Mouse (Mus musculus) limb, embryonic 12.5 days (tissue): Measurements from ENCODE around the gene Prok1. TPM values are rescaled to one million over a fixed set of nuclear protein-coding genes. Genes with fewer than 3 reads are reported as not detected.

Experiments
- ATAC-seq: fragments of 200-750 bp; cut with Nextera tagmentation; 2 replicates; pipeline ENCODE4 v1.8.0; 2017; ENCODE audit warnings: low read depth, moderate TSS enrichment; ENCODE audit not compliant: insufficient number of reproducible peaks, insufficient read depth, low FRiP score, low TSS enrichment
- H3K27ac ChIP-seq: fragments of 300-500 bp; sonication (generic); 2 replicates; pipeline ENCODE4 v1.5.1; 2016; ENCODE audit warnings: mild to moderate bottlenecking, moderate library complexity
- H3K27me3 ChIP-seq: fragments of 300-500 bp; sonication (generic); 2 replicates; pipeline ENCODE4 v1.6.1; 2016; ENCODE audit warnings: mild to moderate bottlenecking, moderate library complexity
- H3K36me3 ChIP-seq: fragments of 300-500 bp; sonication (generic); 2 replicates; pipeline ENCODE4 v1.6.1; 2016; ENCODE audit warnings: mild to moderate bottlenecking, moderate library complexity
- H3K4me1 ChIP-seq: fragments of 300-500 bp; sonication (generic); replicated peaks from 2 replicates; pipeline ENCODE4 v1.6.1; 2016
- H3K4me2 ChIP-seq: fragments of 300-500 bp; sonication (generic); 2 replicates; pipeline ENCODE4 v1.6.1; 2016; ENCODE audit warnings: mild to moderate bottlenecking, moderate library complexity
- H3K4me3 ChIP-seq: fragments of 300-500 bp; sonication (generic); replicated peaks from 2 replicates; pipeline ENCODE4 v1.5.1; 2016; ENCODE audit warnings: mild to moderate bottlenecking
- H3K9ac ChIP-seq: fragments of 300-500 bp; sonication (generic); replicated peaks from 2 replicates; pipeline ENCODE4 v1.6.1; 2016; ENCODE audit warnings: mild to moderate bottlenecking, moderate library complexity
- H3K9me3 ChIP-seq: fragments of 300-500 bp; sonication (generic); 2 replicates; pipeline ENCODE4 v1.6.1; 2016; ENCODE audit warnings: mild to moderate bottlenecking, moderate library complexity
- WGBS: fragments of 180-500 bp; shearing (Covaris S2); methylation state at CpG from one replicate; pipeline ENCODE4 v1.1.7; 2016; 5-methylcytosine and 5-hydroxymethylcytosine counted together
- polyA plus RNA-seq: library from polyadenylated mRNA; unstranded; fragments of >200 nt; fragmentation: Nextera tagmentation; extraction: Ambion mirVana; gene quantifications from 2 replicates; pipeline ENCODE4 v1.2.1, GENCODE M21; 2016

Prok1 gene
- polyA plus RNA-seq, 1 experiment from 2014 or later: 0.20 TPM

DNA sequence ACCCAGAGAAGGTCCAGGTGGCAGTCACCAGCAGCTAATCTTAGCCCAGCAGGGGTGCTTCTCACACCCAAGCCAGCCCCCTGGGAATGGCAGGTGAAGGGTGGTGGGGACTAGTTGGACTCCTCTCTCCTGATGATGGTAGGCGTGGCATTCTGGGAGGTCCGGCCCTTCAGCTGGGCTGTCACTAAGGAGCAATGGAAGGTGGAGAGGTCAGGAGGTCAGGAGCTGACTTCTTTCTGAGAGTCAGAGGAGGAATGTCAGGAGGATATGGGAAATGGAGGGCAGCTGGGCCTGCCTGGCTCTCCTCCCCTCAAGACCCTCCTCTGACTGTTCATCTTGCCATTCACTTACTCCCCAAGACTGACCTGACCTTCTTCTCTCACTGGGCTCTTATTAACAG, 1.5 kb downstream of the Prok1 start:
- no peak overlapping the region for H3K4me2 ChIP-seq
- ATAC-seq: no peak
- H3K9me3 ChIP-seq: no peaks in the 10 kb centered on the region
- H3K9ac ChIP-seq: no peak overlapping the region
- peaks cover 9% of the 10 kb centered on the region; the same call in 1 of the 2 replicates for H3K27me3 ChIP-seq
- H3K36me3 ChIP-seq: no peaks in the 10 kb centered on the region
- 0 out of 2 replicates have a peak, but pooled peaks cover 4% of the 10 kb centered on the region for H3K4me1 ChIP-seq
- no peak overlapping the region for H3K4me3 ChIP-seq
- H3K27ac ChIP-seq: no peak overlapping the region
- WGBS: 39% methylated on average over 2 of the region's 2 CpGs

DNA sequence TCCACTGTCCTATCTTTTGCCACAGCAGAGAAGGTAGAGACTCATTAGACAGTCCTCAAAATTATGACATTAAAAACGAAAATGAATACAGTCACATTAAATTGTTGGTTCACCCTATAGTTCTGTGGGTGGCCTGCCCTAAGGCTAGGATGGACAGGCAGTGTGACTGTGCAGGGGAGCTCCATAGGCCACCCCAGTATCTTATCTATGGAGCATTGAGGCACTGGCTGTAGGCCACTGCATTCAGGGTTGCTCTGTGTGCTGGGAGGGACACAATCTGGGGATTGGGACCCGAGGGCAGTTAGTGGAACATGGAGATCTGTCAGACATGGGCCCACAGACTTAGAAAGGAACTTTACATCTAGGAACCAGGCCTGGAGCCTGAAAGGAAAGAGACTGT, 5.6 kb downstream of the Prok1 start:
- Histone ChIP-seq H3K36me3 (no peaks in the 10 kb centered on the region), H3K9ac (no peak overlapping the region), H3K9me3 (no peaks in the 10 kb centered on the region), H3K27me3 (0 out of 2 replicates have a peak, but pooled peaks cover 9% of the 10 kb centered on the region), H3K4me1 (no peaks in the 10 kb centered on the region), H3K4me3 (no peak overlapping the region), H3K4me2 (no peak overlapping the region), H3K27ac (no peak overlapping the region)
- 26% methylated on average over 2 of the region's 2 CpGs for WGBS
- no peak for ATAC-seq

DNA sequence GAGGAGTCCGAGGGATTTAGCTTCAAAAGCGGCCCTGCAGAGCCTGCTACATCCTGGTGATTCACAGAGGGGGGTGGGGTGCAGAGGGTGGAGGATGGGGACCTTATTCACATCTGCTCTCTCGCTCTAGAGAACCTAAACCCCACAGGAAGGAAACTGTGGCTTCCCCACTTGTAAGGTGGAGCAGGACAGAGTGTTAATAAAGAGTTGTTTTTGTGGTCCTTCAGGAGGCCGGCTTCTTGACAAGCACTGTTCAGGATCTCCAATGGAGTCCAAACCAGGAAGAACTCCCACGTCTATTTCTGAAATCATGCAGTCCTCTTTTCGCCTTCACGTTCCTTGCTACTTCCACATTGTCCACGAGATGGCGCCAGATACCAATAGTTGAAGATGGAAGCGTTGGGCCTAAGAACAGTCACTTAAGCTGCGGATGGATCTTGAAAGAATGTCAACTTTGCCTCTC, 6.1 kb downstream of the Prok1 start:
- H3K36me3 ChIP-seq: no peaks in the 10 kb centered on the region
- H3K4me3 ChIP-seq: no peak overlapping the region
- no peak overlapping the region for H3K9ac ChIP-seq
- no peaks in the 10 kb centered on the region for H3K4me1 ChIP-seq
- no peak overlapping the region for H3K27ac ChIP-seq
- H3K9me3 ChIP-seq: no peaks in the 10 kb centered on the region
- ATAC-seq: no peak
- no peak overlapping the region for H3K4me2 ChIP-seq
- 0 out of 2 replicates have a peak, but pooled peaks cover 9% of the 10 kb centered on the region for H3K27me3 ChIP-seq
- 9% methylated on average over 11 of the region's 11 CpGs for WGBS

DNA sequence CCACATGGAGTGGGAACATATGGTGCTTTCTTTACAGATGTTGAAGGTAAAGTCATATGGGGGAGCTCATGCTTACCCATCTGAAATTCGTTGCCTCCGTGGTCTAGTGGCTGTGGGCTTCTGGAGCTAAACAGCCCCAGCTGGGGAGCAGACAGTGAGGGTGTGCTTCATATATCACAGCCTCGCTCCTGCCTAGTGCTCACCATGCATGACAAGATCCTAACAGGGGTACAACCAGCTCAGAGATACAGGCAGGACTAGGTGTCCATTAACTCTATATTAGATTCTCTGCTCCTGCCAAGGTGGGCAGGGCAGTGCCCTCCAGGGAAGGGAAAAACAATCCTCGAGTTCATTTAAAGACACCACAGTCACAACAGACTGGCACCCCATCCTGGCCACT, 8.3 kb downstream of the Prok1 start:
- H3K27me3 ChIP-seq: 0 out of 2 replicates have a peak, but pooled peaks cover 9% of the 10 kb centered on the region
- H3K27ac ChIP-seq: no peak overlapping the region
- no peak for ATAC-seq
- no peaks in the 10 kb centered on the region for H3K36me3 ChIP-seq
- 53% methylated on average over 4 of the region's 4 CpGs for WGBS
- no peaks in the 10 kb centered on the region for H3K4me1 ChIP-seq
- H3K9ac ChIP-seq: no peak overlapping the region
- H3K4me2 ChIP-seq: no peak overlapping the region
- no peaks in the 10 kb centered on the region for H3K9me3 ChIP-seq
- no peak overlapping the region for H3K4me3 ChIP-seq

DNA sequence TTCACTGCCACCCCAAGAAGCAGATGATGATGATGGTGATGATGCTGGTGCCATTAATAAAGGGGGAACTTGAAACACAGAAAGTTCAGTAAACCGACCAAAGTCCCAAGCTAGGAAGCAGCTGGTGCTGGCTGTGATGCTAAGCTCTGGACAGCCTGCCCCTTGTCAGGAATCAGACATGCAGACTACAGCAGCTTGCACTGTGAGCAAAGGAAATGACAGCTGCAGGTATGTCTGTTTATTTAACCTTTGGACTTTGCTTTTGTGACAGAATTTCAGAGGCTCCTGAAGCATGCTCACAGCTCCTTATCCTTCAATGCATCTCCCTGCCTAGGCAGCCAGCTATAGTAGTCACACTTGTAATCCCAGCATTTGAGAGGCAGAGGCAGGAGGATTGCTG, 9.0 kb downstream of the Prok1 start, which contains the start of gene A630076J17Rik:
Gene A630076J17Rik, plus strand, starts transcription at position 88 of the 400 bp plus-strand sequence.
- ATAC-seq: no peak
- 34% methylated on average over 1 of the region's 1 CpGs for WGBS
- H3K4me2 ChIP-seq: no peak within 1 kb of the TSS
- no peak within 1 kb of the TSS for H3K27ac ChIP-seq
- H3K36me3 ChIP-seq: no peaks in the 10 kb centered on the region
- H3K9me3 ChIP-seq: no peaks in the 10 kb centered on the region
- H3K4me1 ChIP-seq: no peaks in the 10 kb centered on the region
- H3K9ac ChIP-seq: no peak within 1 kb of the TSS
- no peak within 1 kb of the TSS for H3K4me3 ChIP-seq
- H3K27me3 ChIP-seq: 0 out of 2 replicates have a peak, but pooled peaks cover 9% of the 10 kb centered on the region

DNA sequence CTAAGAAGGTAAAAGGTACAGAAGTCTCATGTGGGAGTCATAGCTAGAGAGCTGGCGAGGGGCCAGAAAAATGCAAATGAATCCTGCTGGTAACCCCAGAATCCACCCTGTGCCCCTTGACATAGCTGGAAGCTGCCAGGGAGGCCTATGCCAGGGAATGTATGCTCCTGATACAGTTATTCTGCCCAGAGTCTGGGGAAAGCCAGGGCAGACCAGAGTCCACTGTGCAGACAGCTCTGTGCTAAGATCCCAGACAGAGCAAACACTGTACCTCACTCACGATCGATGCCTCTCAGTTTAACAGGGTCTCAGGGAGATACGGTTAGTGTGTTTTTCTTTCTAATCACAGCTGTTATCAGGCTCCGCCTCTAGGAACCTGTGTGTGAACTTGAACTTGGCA, 9.7 kb downstream of the Prok1 start:
- Histone ChIP-seq H3K36me3 (no peaks in the 10 kb centered on the region), H3K27me3 (0 out of 2 replicates have a peak, but pooled peaks cover 9% of the 10 kb centered on the region), H3K4me3 (no peak overlapping the region), H3K4me2 (no peak overlapping the region), H3K4me1 (no peaks in the 10 kb centered on the region), H3K9me3 (no peaks in the 10 kb centered on the region), H3K27ac (no peak overlapping the region), H3K9ac (no peak overlapping the region)
- 74% methylated on average over 5 of the region's 5 CpGs for WGBS
- no peak for ATAC-seq

DNA sequence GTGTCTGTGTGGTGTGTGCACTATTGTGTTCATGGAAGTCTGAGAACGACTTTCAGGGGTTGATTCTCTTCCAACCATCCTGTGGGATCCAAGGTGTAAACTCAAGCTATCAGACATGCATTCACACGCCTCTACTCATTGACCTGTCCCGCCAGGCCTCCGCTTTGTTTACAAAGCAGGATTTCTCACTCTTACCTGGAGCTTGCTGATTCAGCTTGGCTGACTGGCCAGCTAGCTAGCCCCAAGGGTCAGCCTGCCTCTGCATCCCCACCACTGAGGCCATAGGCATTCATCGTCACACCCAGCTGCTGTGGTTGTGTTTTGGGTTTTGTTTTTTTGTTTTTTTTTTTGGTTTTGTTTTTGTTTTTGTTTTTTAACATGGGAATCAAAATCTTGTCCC, 10.3 kb downstream of the Prok1 start:
- ATAC-seq: no peak
- Histone ChIP-seq H3K4me1 (no peaks in the 10 kb centered on the region), H3K9me3 (no peaks in the 10 kb centered on the region; the same call in 1 of the 2 replicates), H3K4me2 (no peak overlapping the region), H3K9ac (no peak overlapping the region), H3K36me3 (no peaks in the 10 kb centered on the region), H3K27me3 (0 out of 2 replicates have a peak, but pooled peaks cover 9% of the 10 kb centered on the region), H3K27ac (no peak overlapping the region), H3K4me3 (no peak overlapping the region)
- WGBS: 70% methylated on average over 5 of the region's 5 CpGs

GRCm38 (mm10) chr3:107225820-107226219, 13.7 kb downstream of the Prok1 start:
- H3K4me1 ChIP-seq: no peaks in the 10 kb centered on the region
- H3K4me3 ChIP-seq: no peak overlapping the region
- 88% methylated on average over 5 of the region's 5 CpGs for WGBS
- no peaks in the 10 kb centered on the region; the same call in 1 of the 2 replicates for H3K9me3 ChIP-seq
- no peak overlapping the region for H3K9ac ChIP-seq
- no peak overlapping the region for H3K4me2 ChIP-seq
- no peak for ATAC-seq
- H3K27me3 ChIP-seq: no peaks in the 10 kb centered on the region
- no peaks in the 10 kb centered on the region for H3K36me3 ChIP-seq
- no peak overlapping the region for H3K27ac ChIP-seq

GRCm38 (mm10) chr3:107223230-107223629, 16.3 kb downstream of the Prok1 start:
- ATAC-seq: no peak

GRCm38 (mm10) chr3:107221608-107222007, 17.9 kb downstream of the Prok1 start, which contains the start of gene Cym:
TSS of gene Cym (minus strand) at chr3:107221732.
- 82% methylated on average over 10 of the region's 10 CpGs for WGBS
- Histone ChIP-seq H3K4me3 (no peak within 1 kb of the TSS), H3K4me1 (no peaks in the 10 kb centered on the region), H3K27me3 (no peaks in the 10 kb centered on the region; the same call in 1 of the 2 replicates), H3K36me3 (no peaks in the 10 kb centered on the region), H3K27ac (no peak within 1 kb of the TSS), H3K9ac (no peak within 1 kb of the TSS), H3K4me2 (no peak within 1 kb of the TSS), H3K9me3 (no peaks in the 10 kb centered on the region; the same call in 1 of the 2 replicates)
- no peak for ATAC-seq

More at GRCm38 (mm10) chr3:107223230-107223629, 16.3 kb downstream of the Prok1 start:
- Histone ChIP-seq H3K27me3 (no peaks in the 10 kb centered on the region; the same call in 1 of the 2 replicates), H3K9ac (no peak overlapping the region), H3K27ac (no peak overlapping the region), H3K4me2 (no peak overlapping the region), H3K4me3 (no peak overlapping the region), H3K4me1 (no peaks in the 10 kb centered on the region), H3K36me3 (no peaks in the 10 kb centered on the region), H3K9me3 (no peaks in the 10 kb centered on the region; the same call in 1 of the 2 replicates)
- 80% methylated on average over 1 of the region's 1 CpGs for WGBS

- Histone ChIP-seq H3K4me2 (no peak overlapping the region), H3K9ac (no peak overlapping the region), H3K4me3 (no peak overlapping the region), H3K9me3 (no peaks in the 10 kb centered on the region), H3K4me1 (no peaks in the 10 kb centered on the region), H3K27ac (no peak overlapping the region), H3K27me3 (no peaks in the 10 kb centered on the region; the same call in 1 of the 2 replicates), H3K36me3 (no peaks in the 10 kb centered on the region)
- no peak for ATAC-seq
- WGBS: 92% methylated on average over 7 of the region's 7 CpGs
These were observed 20.9 kb downstream of the Prok1 start for GRCm38 (mm10) chr3:107218572-107218971.

- Histone ChIP-seq H3K9ac (no peak overlapping the region), H3K27ac (no peak overlapping the region), H3K4me2 (no peak overlapping the region), H3K4me3 (no peak overlapping the region), H3K27me3 (no peaks in the 10 kb centered on the region; the same call in 1 of the 2 replicates), H3K9me3 (no peaks in the 10 kb centered on the region), H3K36me3 (no peaks in the 10 kb centered on the region), H3K4me1 (no peaks in the 10 kb centered on the region)
- 84% methylated on average over 3 of the region's 3 CpGs for WGBS
- ATAC-seq: no peak
These were observed 22.4 kb downstream of the Prok1 start for GRCm38 (mm10) chr3:107217101-107217480.
